Mouse (Mus musculus) cerebellum, adult 2 months (tissue): ENCODE results near the gene Rph3a.

ENCODE experiments used
- CTCF ChIP-seq: fragments of 200-500 bp; IDR thresholded peaks from 2 replicates; pipeline ENCODE4 v1.5.1; 2011; ENCODE audit warnings: low read depth, mild to moderate bottlenecking, control low read depth, low read length, moderate library complexity, borderline replicate concordance; ENCODE audit not compliant: insufficient read depth
- POLR2A ChIP-seq: fragments of 200-500 bp; IDR thresholded peaks from 2 replicates; pipeline ENCODE4 v1.6.1; 2011; ENCODE audit warnings: low read length, control low read depth, borderline replicate concordance; ENCODE audit not compliant: insufficient read depth

- TF ChIP-seq CTCF, result no peak
- no peak for TF ChIP-seq POLR2A
Measured at GRCm38 (mm10) chr5:120967355-120968133, 42.3 kb downstream of the Rph3a start.
